Mouse (Mus musculus): ENCODE measurements around the gene Nrxn3. TPM values are rescaled to one million over a fixed set of nuclear protein-coding genes. Genes with fewer than 3 reads are reported as not detected.

Nrxn3 gene
- polyA plus RNA-seq (2012; rRNA removed): 104 and 109 TPM in 2 replicates

DNA sequence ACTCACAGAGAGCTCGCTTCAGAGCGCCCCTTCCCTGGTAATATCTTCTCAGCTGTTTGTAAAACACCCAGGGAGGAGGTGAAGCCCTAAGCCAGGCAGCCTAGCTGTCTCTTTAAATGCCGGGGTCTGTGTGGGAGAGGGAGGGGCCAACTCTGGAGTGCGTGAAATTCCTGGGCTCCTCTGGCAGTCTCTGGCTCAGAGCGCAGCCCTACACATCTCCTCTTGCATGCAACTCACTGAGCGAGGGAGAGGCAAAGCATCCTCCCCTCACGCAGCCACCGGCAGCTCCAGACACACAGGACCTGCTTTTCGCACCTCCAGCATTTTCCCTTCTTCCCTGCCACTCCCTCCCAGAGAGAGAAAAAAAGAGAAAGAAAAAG lies at the start of gene Nrxn3:
Gene Nrxn3 (plus strand): TSS at position 186 of the 380 bp plus-strand sequence.
- DNase-seq (ENCODE audit: extremely low spot score in 1 of 2, low spot score in 1 of 2): peak; percentile 76 to 90

DNA sequence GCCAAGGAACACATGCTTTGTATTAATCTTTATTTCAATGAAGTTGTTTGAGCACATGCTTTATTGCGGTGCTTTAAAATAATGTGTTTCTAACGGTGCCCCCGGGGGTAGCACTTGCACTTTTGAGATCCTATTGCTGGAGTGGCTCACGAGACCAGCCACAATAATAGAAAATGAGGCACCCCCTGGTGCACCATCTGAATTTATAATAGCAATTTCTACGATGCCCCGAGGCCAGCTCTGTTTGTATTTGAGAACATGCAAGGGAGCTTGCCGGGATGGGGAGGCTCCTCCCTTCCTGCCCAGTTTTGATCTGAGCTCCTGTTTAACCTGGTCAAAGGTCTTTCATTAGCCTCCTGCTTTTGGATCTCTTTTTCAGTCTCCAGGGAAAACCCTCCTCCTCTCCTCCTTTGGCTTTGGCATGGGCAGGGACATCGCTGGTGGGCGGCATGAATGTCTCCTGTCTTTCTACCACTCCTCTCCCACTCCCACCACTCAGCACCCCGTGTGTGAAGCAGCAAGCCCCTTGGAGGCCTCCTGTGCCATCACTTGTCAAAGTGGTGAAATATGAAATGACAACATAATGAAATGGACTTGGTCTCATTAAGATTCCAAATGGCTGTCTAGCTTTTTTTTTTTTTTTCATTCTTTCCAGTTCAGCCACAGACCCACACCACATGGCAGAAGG lies 18.4 kb upstream of the Nrxn3 start:
- no peak for DNase-seq (ENCODE audit: extremely low spot score in 1 of 2, low spot score in 1 of 2)

DNA sequence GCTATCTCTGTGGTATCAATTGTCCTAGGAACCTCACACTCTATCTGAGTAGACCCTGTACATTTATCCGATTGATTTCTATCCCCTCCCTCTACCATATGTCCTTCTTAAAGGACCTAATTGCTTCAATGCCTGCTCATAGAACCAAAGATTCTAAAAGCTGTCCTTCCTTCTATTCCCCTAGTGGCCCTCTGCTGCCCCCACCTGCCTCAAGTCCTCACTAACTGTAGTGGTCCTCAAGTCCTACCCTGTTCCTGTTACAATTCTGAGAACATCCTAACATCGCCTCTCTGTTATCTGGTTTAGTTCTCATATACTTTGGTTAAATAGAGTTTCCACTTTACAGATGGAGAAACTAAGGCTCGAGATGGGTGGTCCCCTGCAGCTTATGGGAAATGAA lies 16.7 kb upstream of the Nrxn3 start:
- no peak for DNase-seq (ENCODE audit: extremely low spot score in 1 of 2, low spot score in 1 of 2)

DNA sequence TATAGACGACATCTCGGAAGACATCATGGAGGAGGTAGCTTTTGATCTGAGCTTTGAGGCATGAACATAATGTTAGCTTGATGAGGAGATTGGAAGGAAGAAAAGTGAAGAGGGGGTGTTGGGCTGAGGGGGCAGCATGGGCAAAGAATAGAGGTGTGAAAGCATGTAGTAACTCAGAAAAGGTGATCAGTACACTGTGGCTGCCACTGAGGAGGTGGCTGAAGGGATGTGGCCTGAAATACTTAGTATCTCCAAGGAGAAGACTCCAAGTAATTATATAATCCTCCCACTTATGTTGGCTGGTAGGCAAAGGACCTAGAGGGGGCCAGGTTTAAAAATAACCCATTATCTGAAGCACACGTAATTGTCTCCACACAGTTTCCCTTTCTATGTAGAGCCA lies 14.9 kb upstream of the Nrxn3 start:
- peak; percentile 67 to 69 for DNase-seq (ENCODE audit: extremely low spot score in 1 of 2, low spot score in 1 of 2)

DNA sequence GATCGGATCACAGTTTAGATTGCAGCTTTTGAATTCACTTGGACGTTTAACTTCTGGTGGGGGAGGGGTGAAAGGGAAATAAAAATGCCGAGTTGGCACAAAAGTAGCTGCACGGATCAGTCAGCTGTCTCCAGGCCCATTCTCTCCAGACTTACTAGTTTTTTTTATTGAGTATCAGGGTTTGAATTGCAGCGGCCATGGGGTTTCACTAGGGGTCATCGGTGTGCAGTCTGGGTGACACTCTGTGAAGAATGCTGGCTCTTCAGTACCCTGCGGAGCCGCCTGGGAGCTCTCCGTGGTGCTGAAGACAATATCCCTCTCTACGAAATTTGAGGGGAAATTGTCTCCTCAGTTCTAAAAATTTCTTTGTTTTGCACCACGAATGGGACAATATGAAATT lies 13.5 kb upstream of the Nrxn3 start:
- DNase-seq (ENCODE audit: extremely low spot score in 1 of 2, low spot score in 1 of 2): peak in 1 of 2 experiments; percentile 54

DNA sequence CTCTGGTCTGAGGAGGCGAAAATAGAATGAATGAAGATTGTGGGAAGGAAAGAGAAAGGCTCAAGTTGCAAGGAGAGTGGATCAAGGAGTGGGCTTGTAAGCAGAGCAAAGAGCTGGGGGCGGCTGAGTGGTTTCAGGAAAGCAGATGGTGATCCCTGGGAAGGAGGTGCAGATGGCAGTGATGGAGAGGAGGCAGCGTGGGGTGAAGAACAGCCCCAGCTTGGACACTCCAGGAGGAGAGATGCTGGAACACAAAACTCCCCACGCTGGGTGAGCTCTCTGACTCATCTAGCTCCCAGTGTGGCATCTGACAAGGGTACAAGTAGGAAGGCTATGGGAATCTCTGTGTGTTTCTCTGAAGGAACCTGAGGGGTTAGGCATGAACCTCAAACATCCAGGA lies 9.2 kb upstream of the Nrxn3 start:
- peak; percentile 80 to 82 for DNase-seq (ENCODE audit: extremely low spot score in 1 of 2, low spot score in 1 of 2)

DNA sequence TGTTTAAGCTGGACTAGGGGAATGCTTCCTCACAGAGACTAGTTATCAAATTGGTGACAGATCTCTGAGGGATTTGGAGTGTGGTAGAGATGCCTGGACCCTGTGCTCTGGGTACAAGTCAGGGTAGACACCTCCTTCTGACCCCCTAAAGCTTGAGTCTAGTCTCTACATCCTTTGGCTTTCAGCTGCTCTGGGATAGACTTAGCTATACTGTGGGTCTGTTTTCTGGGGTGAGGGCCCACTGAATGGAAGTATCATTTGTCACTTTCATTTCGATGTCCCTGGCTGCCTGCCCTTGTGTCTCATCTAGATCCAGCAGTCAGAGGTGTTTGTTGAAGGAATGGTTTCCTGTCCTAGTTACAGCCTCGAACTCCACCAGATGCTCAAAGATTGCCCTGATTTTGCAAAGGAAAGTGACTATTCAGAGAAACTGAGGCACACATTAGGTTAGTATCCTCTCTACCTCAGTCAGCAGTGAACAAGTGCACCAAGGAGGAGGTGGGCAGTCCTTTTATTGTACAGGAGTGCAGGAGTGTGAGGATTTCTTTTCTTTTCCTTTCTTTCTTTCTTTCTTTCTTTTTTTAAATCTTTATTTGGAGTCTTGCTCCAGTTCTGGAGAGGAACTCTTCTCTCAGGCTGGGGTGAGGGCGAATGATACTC lies 515 bp upstream of the Nrxn3 start:
- no peak for DNase-seq (ENCODE audit: extremely low spot score in 1 of 2, low spot score in 1 of 2)

DNA sequence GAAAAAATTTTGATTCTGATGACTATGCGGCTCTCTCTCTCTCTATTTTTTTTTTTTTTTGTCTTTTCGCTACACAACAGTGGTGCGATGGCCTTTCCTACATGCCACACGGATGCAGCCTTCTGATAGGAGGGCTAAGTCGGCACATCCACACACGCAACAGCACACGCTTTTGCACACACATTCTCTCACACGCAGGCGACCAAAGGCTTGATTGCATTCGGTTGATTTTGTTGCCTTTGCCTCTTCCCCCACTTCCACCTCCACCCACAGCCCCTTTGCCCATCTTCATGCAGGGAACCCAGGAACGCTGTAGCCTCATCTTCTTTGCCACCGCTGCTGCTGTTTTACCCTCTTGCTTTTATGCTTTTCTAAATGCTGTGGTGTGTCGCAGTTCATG lies 3.6 kb downstream of the Nrxn3 start:
- DNase-seq (ENCODE audit: extremely low spot score in 1 of 2, low spot score in 1 of 2): no peak

DNA sequence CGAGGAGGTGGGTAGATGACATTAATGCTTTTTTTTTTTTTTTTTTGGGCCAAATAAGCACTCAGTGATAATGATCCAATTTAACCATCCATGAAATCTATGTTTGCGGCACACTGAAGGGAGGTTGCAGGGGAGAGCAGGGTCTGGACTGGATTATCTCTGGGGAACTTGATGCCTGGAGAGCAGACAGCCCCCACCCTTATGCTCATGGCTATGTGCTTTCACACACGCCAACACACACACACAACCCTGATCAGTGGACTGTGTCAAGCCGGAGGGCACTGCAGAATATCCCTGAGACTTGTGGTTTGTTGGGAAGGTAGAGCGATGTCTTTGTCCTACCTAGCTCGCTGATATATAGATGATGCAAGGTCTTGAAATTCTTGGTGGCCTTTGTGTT lies 4.1 kb downstream of the Nrxn3 start:
- DNase-seq (ENCODE audit: extremely low spot score in 1 of 2, low spot score in 1 of 2): no peak

DNA sequence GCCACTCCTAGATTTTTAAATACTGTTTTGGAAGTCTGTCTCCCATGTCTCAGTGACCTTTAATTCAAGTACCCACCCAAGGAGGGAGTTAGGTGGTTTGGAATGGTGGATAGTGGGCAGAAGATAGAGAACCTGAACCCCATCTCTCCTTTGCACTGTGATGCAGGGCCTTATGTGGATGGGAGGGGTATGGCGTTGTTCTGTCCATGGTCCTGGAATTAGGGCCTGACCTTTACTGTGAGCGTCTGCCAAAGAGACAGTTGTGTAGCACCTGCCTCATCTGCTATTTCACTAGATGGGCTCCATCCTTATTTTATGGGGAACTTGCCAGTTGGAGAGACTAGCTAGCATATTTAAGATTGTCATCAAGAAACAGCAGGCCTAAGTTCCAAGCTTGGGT lies 8.0 kb downstream of the Nrxn3 start:
- no peak for DNase-seq (ENCODE audit: extremely low spot score in 1 of 2, low spot score in 1 of 2)

DNA sequence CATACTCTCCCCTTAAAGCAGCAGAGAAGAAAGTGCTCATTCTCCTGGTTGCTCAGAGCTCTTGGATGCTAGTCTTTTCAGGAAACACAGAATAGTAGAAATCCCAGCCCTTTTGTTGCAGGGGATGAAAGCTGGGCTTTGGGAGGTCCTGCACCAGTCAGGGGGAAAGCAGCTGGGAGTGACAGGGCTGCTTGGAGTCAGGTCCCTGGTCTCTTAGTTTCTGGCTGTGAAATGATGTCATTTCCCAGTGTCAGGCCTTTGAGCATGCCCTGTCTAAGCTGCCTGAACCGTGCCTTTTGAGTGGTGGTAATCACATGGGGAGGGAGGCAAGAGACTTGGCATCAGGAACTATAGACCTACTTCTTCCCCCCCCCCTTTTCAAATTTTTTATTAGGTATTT lies 12.4 kb downstream of the Nrxn3 start:
- DNase-seq (ENCODE audit: extremely low spot score in 1 of 2, low spot score in 1 of 2): no peak

DNA sequence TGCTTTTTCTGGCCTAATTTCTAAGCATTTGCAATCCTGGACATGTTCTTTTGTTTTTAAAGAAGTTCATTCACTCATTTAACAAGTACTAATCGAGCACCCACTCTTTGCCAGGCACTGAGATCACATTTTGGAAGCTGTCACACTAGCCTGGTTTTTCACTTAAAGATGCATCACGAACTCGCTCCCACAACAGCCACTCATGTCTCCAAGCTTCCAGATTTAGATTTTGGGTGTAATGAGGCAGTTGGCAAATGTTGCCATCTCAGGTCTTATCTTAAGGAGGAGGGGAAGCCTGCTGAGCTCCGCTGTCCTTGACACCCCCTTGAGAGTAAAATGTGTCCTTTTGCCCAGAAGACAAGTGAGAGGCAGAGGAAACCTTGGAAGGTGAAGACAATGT lies 14.4 kb downstream of the Nrxn3 start:
- peak; percentile 66 to 71 for DNase-seq (ENCODE audit: extremely low spot score in 1 of 2, low spot score in 1 of 2)

DNA sequence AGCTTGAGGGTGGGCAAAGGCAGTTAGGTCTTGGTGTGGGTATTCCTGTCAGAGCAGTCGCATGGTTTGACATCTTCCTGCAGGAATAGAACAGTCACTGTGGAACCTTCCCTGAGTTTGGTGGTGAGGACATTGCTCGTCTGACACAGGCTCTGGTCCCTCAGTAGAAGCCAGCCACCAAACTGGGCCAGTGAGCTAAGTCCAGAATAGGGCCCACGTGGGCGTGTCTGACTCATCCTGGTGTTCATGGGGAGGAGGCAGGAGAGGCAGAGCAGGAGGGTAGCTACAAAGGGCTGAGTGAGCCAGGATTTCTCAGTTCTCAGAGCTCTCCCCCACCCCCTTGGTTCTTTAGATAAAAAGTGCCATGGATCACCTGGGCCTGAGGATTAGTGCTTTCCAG lies 15.9 kb downstream of the Nrxn3 start:
- peak; percentile 76 to 88 for DNase-seq (ENCODE audit: extremely low spot score in 1 of 2, low spot score in 1 of 2)

DNA sequence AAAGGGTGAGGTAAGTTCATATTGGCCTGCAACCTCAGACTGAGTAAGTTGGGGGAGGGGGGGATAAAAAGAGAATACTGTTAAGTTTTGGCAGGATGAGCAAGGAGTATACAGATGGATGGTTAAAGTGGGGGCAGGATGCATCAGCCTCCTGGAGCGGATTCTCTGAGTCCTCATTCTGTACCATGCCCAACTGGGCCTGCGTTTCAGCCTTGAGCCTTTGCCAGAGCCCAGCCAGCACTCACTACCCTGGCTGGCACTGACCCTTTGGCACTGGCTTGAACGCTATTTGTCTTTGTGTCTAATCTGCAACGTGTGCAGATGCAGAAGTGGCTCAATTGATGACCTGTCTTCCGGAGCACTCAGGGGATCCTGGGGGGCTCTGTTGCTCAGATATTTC lies 24.1 kb downstream of the Nrxn3 start:
- DNase-seq (ENCODE audit: extremely low spot score in 1 of 2, low spot score in 1 of 2): no peak

DNA sequence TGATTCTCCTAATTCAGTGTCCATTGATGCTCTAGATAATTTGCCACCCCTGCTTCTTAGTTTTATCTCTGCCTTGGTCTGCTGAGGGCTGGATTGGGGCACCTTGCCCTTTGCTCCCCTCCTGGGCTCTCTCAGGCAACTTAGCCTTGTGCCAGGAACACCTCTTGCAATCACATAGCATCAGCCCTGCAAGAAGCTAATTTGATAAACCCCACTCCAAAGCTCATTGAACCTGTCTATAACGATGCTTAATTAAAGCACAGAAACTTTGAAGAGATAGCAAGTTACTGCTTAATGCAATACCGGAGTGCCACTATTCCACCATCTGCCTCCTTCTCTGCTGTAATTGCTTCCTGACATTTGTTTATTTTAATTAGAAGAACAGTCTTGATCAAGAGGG lies 42.1 kb downstream of the Nrxn3 start:
- no peak for DNase-seq (ENCODE audit: extremely low spot score in 1 of 2, low spot score in 1 of 2)

DNA sequence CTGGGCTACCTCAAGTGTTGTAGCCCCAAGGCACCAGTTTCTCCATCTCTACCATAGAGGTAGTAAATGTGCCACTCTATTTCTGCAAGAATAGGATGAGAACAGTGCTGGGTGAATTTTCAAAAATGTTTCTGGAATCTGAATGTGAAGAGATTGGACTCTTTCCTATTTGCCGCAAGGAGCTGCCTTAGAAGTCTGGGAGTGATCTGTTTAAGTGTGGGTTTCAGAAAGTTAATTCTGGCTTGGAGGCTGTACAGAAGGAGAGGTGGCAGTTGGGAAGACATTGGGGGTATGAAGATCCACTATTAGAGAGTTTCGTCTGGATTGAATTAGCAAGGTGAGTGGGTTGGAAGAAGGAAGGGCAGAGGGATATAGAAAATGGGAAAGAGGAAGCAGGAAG lies 52.0 kb downstream of the Nrxn3 start:
- DNase-seq (ENCODE audit: extremely low spot score in 1 of 2, low spot score in 1 of 2): peak; percentile 20 to 65

DNA sequence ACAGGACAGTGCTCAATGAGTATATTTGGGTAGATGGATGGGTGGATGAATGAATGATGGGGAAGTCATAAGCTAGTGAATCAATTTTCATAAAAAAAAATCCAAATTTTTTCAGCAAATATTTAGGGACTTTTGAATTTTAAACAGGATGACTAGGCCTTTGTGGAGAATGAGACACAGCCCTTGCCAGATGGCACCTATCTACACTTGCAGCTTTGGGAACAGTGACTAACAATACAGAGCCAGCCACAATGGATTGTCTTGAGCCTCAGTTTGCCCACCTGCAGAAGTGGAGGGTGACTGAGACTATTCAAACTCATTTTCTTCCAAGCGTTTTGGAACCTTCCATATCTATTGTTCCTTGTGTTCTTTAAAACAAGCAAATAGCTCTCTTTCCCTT lies 55.4 kb downstream of the Nrxn3 start:
- no peak for DNase-seq (ENCODE audit: extremely low spot score in 1 of 2, low spot score in 1 of 2)

DNA sequence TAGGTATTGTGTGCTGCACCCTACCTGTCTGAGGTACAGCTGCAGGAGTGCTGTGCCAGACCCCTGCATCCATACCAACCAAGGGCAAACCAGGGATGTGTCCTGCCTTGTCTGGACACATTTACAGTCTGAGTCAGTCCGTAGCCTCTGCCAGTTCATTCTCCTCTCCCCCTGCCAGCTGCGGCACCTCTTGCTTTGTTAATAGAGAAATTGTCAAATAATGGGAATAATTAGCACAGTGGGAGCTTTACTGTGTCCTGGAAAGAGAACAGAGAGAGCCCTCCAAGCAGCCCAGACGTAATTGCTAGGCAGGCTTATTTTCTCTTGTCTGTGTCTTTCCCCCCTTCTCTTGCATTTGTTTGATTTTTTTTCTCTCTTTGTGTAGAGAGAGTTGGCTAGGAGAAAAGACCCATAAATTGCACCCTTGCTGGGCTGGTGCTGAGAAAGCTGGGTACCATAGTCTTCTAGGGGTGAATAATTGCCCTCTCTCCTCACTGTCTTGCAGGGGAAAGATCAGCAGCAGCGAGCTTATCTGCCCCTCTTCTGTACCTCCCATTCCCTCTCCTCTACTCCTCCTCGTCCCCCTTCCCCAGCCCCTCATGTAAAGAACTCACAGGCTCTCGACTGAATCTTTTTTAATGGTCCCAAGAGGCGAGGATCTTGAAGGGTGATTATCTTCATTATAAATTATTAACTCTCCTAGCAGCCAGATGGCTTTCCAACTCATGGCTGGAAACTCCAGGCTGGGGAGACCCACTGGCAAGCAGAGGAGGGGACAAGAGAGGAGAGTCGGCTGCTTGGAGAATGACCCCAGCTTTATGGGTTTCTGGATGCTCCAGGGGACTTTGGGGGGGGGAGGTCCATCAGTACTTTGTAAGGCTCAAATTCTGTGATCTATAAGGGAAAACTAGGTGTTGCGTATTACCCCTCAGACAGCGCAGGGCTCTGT lies 61.8 kb downstream of the Nrxn3 start:
- DNase-seq (ENCODE audit: extremely low spot score in 1 of 2, low spot score in 1 of 2): no peak

DNA sequence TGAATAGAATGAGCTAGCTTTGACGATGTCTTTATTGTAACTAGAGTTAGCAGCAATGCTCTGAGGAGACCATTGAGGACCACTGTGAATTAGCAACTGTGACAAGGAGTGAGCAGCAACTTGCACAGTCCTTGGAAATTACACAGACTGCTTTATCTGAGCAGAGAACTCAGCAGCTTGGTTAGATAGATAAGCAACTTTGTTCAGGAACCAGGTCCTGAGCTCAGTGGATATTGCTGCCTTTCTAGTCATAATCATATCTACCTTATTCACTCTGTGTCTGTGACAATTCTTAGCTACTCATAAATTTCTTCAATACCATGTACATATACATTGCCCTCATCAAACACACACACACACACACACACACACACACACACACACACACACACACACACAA lies 70.6 kb downstream of the Nrxn3 start:
- no peak for DNase-seq (ENCODE audit: extremely low spot score in 1 of 2, low spot score in 1 of 2)

DNA sequence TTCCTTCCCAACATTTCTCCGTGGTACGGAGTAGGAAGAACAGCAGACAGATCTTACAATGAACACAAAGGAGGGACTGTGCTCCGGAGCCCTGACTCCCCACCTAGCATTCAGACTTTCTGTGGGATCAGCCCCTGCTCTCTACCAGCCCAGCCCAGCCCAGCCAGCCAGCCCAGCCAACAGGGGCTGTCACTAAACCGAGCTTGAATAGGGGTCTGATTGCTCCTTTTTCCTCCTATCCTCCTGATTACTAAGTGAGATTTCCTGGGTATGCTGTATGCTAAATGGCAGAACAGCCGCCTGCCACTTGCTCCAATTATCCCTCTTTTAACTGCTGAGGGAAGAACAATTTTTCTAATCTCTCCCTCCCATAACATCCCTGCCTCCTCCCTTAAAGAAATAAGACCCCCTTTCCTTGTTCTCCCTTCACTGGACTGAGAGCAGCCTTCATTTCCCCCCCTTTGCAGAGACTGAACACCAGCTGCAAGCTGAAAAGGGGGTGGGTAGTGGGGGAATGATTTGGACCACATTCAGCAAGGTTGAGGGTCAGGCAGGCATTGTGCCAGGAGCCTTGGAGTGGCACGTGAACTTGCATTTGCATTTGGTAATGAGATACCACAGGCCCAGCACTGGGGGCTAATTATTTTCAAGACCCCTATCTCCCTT lies 78.4 kb downstream of the Nrxn3 start:
- DNase-seq (ENCODE audit: extremely low spot score in 1 of 2, low spot score in 1 of 2): no peak

DNA sequence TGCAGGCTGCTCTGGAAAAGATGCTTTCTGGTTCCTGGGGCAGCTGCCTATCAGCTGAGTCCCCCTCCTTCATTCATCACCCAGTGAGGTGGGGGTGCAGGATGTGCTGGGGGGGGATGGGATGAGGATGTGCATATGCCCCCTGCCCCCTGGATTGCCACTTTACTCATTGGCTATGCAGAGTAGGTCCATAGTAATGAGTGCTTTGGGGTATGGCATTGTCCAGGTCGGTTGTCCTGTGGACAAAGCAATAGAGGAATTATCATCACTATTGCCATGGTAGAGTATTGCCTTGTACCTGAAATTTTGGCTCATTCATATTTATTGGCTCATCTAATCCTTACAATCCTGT lies 79.0 kb downstream of the Nrxn3 start:
- no peak for DNase-seq (ENCODE audit: extremely low spot score in 1 of 2, low spot score in 1 of 2)
